Mouse (Mus musculus): ENCODE results near the gene Fbln2. TPM values are rescaled to one million over a fixed set of nuclear protein-coding genes. Genes with fewer than 3 reads are reported as not detected.

The Fbln2 gene
- polyA plus RNA-seq, 1 experiment from 2014 or later = 9.1 TPM

DNA sequence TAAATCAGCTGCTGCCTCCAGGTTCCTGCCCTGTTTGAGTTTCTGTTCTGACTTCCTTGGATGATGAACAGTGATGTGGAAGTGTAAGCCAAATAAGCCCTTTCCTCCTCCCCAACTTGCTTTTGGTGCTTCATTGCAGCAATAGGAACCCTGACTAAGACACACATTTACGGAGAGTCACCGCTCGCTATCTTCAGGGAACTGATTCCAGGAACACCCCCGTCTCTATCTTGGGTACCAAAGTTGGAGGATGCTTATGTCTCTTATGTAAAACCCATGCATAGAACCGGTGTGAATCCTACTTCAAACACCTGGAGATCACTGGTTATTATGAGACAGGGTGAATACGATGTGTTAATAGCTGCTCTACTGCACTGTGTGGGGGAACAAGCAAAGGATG is 31.1 kb downstream of the Fbln2 start:
- no peaks in the 10 kb centered on the region for H3K36me3 ChIP-seq (ENCODE audit: control insufficient read depth, insufficient read depth, low read length)
- H3K27ac ChIP-seq (ENCODE audit: low read depth, low read length) = no peak overlapping the region
- H3K4me3 ChIP-seq (ENCODE audit: low read depth, low read length) = no peak overlapping the region
- H3K4me1 ChIP-seq (ENCODE audit: control insufficient read depth, insufficient read depth, low read length) = peaks cover 13% of the 10 kb centered on the region
- no peak overlapping the region for H3K9ac ChIP-seq (replicated peaks; ENCODE audit: low read depth, low read length)
- H3K27me3 ChIP-seq (ENCODE audit: control insufficient read depth, insufficient read depth, low read length) = no peaks in the 10 kb centered on the region
- no peak for ATAC-seq (ENCODE audit: low read depth)
- H3K4me2 ChIP-seq (ENCODE audit: low read depth, low read length) = no peak overlapping the region
- H3K9me3 ChIP-seq (ENCODE audit: control insufficient read depth, low read length) = no peaks in the 10 kb centered on the region
- 87% methylated on average over 6 of the region's 6 CpGs for WGBS

DNA sequence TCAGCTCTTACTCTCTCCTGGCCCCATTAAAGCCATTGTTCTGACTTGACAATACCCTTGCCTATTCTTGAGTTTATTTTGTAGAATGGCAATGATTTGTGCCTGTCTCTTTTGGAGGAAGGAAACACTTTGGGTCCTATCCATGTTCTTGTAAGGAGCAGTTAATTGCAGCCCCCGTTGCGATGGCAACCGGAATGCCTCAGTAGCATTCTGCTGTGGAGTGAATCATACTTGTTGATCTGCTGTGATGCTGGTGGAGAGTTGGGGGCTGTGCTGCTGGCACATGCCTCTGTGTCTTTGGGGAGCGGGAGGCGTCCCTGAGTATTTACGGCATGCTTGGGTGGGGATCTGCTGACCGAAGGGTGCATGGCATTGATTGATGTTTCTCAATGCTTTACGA is 32.1 kb downstream of the Fbln2 start:
- Histone ChIP-seq H3K9ac (replicated peaks; ENCODE audit: low read depth, low read length) (no peak overlapping the region), H3K4me2 (ENCODE audit: low read depth, low read length) (no peak overlapping the region), H3K9me3 (ENCODE audit: control insufficient read depth, low read length) (no peaks in the 10 kb centered on the region), H3K4me3 (ENCODE audit: low read depth, low read length) (no peak overlapping the region), H3K36me3 (ENCODE audit: control insufficient read depth, insufficient read depth, low read length) (no peaks in the 10 kb centered on the region), H3K27ac (ENCODE audit: low read depth, low read length) (no peak overlapping the region), H3K4me1 (ENCODE audit: control insufficient read depth, insufficient read depth, low read length) (peaks cover 13% of the 10 kb centered on the region), H3K27me3 (ENCODE audit: control insufficient read depth, insufficient read depth, low read length) (no peaks in the 10 kb centered on the region)
- peak; percentile 52; the same call in 1 of the 2 replicates for ATAC-seq (ENCODE audit: low read depth)
- WGBS = 18% methylated on average over 8 of the region's 8 CpGs

DNA sequence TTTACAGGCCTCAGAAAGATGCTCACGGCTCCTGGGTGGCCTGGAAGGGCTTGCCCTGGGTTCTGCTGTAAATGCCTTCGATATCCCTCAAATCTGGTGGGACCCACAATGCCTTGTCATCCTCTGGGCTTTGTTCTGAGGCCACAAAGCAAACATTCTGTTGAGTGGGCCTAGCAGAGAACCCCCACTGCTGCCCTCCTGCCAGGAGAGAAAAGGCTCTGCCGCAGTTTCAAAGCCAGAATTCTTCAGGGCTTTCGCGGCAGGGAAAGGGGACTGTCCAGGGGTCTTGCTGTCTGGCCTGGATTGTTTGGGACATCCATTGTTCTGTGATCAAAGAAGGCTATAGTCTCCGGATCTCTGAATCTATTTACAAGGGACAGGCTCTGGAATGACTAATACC is 33.1 kb downstream of the Fbln2 start:
- ATAC-seq (ENCODE audit: low read depth) = no peak
- peaks cover 13% of the 10 kb centered on the region for H3K4me1 ChIP-seq (ENCODE audit: control insufficient read depth, insufficient read depth, low read length)
- H3K27ac ChIP-seq (ENCODE audit: low read depth, low read length) = no peak overlapping the region
- no peaks in the 10 kb centered on the region for H3K36me3 ChIP-seq (ENCODE audit: control insufficient read depth, insufficient read depth, low read length)
- H3K4me3 ChIP-seq (ENCODE audit: low read depth, low read length) = no peak overlapping the region
- H3K9me3 ChIP-seq (ENCODE audit: control insufficient read depth, low read length) = no peaks in the 10 kb centered on the region
- WGBS = 6% methylated on average over 6 of the region's 6 CpGs
- no peaks in the 10 kb centered on the region for H3K27me3 ChIP-seq (ENCODE audit: control insufficient read depth, insufficient read depth, low read length)
- H3K9ac ChIP-seq (replicated peaks; ENCODE audit: low read depth, low read length) = no peak overlapping the region
- H3K4me2 ChIP-seq (ENCODE audit: low read depth, low read length) = no peak overlapping the region

- H3K36me3 ChIP-seq (ENCODE audit: control insufficient read depth, insufficient read depth, low read length) = no peaks in the 10 kb centered on the region
- no peak overlapping the region for H3K27ac ChIP-seq (ENCODE audit: low read depth, low read length)
- H3K4me3 ChIP-seq (ENCODE audit: low read depth, low read length) = no peak overlapping the region
- no peak for ATAC-seq (ENCODE audit: low read depth)
- no peaks in the 10 kb centered on the region for H3K27me3 ChIP-seq (ENCODE audit: control insufficient read depth, insufficient read depth, low read length)
- H3K4me2 ChIP-seq (ENCODE audit: low read depth, low read length) = no peak overlapping the region
- peaks cover 13% of the 10 kb centered on the region for H3K4me1 ChIP-seq (ENCODE audit: control insufficient read depth, insufficient read depth, low read length)
- no peaks in the 10 kb centered on the region for H3K9me3 ChIP-seq (ENCODE audit: control insufficient read depth, low read length)
- 92% methylated on average over 1 of the region's 1 CpGs for WGBS
- H3K9ac ChIP-seq (replicated peaks; ENCODE audit: low read depth, low read length) = no peak overlapping the region
Measured at GRCm38 (mm10) chr6:91247343-91247742, 35.1 kb downstream of the Fbln2 start.

DNA sequence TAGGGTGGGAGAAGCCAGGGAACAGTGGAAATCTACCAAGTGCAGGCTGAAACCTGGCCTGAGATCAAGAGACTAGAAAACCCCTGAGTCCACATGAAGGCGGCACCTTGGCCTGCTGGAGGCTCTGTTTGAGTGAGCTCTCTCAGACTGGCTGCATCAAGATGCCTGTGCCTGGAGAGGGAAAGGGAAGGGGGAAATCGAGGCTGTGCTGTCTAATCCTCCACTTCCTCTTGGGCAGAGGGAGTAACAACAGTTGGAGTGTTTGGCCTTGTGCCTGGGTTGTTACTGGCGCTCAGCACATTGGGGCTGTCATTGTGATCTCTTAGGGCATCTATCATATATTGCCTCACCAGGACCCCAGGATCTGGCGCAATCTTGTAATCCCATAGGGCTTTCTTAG is 36.4 kb downstream of the Fbln2 start:
- H3K4me3 ChIP-seq (ENCODE audit: low read depth, low read length) = no peak overlapping the region

DNA sequence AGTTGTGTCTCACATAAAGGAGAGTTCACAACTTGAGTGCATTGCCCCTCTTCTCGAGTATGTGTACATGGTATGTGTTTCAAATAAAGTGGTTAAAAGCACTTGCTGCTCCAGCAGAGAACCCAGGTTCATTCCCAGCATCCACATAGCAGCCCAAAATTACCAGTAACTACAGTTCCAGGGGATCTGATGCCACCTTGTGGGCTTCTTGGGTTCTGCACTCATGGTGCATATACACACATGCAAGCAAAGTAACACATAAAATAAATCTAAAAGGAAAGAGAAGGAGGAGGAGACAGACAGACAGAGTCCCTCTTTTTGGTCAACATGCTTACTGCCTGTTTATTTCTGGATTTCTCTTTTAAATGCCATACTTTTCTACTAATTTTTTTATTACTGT is 37.5 kb downstream of the Fbln2 start:
- H3K4me1 ChIP-seq (ENCODE audit: control insufficient read depth, insufficient read depth, low read length) = peaks cover 4% of the 10 kb centered on the region; the same call in 1 of the 2 replicates
- ATAC-seq (ENCODE audit: low read depth) = no peak
- H3K27ac ChIP-seq (ENCODE audit: low read depth, low read length) = no peak overlapping the region
- H3K27me3 ChIP-seq (ENCODE audit: control insufficient read depth, insufficient read depth, low read length) = no peaks in the 10 kb centered on the region
- no peak overlapping the region for H3K4me3 ChIP-seq (ENCODE audit: low read depth, low read length)
- 91% methylated on average over 1 of the region's 1 CpGs for WGBS
- H3K9ac ChIP-seq (replicated peaks; ENCODE audit: low read depth, low read length) = no peak overlapping the region
- H3K36me3 ChIP-seq (ENCODE audit: control insufficient read depth, insufficient read depth, low read length) = no peaks in the 10 kb centered on the region
- H3K4me2 ChIP-seq (ENCODE audit: low read depth, low read length) = no peak overlapping the region
- H3K9me3 ChIP-seq (ENCODE audit: control insufficient read depth, low read length) = no peaks in the 10 kb centered on the region

More for the DNA sequence above, 36.4 kb downstream of the Fbln2 start:
- Histone ChIP-seq H3K27me3 (ENCODE audit: control insufficient read depth, insufficient read depth, low read length) (no peaks in the 10 kb centered on the region), H3K9ac (replicated peaks; ENCODE audit: low read depth, low read length) (no peak overlapping the region), H3K4me2 (ENCODE audit: low read depth, low read length) (no peak overlapping the region), H3K36me3 (ENCODE audit: control insufficient read depth, insufficient read depth, low read length) (no peaks in the 10 kb centered on the region), H3K4me1 (ENCODE audit: control insufficient read depth, insufficient read depth, low read length) (peaks cover 13% of the 10 kb centered on the region), H3K9me3 (ENCODE audit: control insufficient read depth, low read length) (no peaks in the 10 kb centered on the region), H3K27ac (ENCODE audit: low read depth, low read length) (no peak overlapping the region)
- WGBS = 84% methylated on average over 4 of the region's 4 CpGs
- ATAC-seq (ENCODE audit: low read depth) = no peak

DNA sequence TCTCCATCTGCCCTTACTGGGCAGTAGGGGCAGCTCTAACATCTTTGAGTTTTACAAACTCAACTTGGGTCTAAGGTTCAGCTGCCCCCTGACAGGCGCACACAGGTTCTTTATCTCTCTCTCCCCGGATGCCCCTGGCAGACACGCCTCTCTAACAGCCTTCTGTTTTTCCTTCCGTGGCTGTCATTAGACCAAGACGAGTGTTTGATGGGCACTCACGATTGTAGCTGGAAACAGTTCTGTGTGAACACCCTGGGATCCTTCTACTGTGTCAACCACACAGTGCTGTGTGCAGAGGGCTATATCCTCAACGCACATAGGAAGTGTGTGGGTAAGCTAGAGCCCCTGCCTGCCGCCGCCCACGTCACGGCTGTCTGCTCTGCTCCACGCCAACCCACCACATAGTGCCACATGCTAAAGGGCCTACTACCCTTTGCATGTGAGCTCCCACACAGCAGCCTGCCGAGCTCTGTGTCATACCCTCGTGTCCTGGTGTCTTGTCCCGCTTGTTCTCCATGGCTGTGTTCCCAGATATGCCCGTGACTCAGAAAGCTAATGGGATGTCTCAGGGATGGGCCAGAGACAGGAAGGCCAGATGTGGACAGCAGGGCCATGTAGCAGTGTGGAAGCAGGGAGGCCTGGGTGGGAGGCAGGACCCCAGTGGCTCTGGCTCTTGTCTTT is 47.3 kb downstream of the Fbln2 start:
- Histone ChIP-seq H3K27me3 (ENCODE audit: control insufficient read depth, insufficient read depth, low read length) (no peaks in the 10 kb centered on the region), H3K9me3 (ENCODE audit: control insufficient read depth, low read length) (no peaks in the 10 kb centered on the region), H3K4me3 (ENCODE audit: low read depth, low read length) (no peak overlapping the region), H3K9ac (replicated peaks; ENCODE audit: low read depth, low read length) (no peak overlapping the region), H3K4me2 (ENCODE audit: low read depth, low read length) (no peak overlapping the region), H3K36me3 (ENCODE audit: control insufficient read depth, insufficient read depth, low read length) (no peaks in the 10 kb centered on the region), H3K4me1 (ENCODE audit: control insufficient read depth, insufficient read depth, low read length) (0 out of 2 replicates have a peak, but pooled peaks cover 9% of the 10 kb centered on the region), H3K27ac (ENCODE audit: low read depth, low read length) (no peak overlapping the region)
- ATAC-seq (ENCODE audit: low read depth) = no peak
- WGBS = 82% methylated on average over 16 of the region's 16 CpGs

DNA sequence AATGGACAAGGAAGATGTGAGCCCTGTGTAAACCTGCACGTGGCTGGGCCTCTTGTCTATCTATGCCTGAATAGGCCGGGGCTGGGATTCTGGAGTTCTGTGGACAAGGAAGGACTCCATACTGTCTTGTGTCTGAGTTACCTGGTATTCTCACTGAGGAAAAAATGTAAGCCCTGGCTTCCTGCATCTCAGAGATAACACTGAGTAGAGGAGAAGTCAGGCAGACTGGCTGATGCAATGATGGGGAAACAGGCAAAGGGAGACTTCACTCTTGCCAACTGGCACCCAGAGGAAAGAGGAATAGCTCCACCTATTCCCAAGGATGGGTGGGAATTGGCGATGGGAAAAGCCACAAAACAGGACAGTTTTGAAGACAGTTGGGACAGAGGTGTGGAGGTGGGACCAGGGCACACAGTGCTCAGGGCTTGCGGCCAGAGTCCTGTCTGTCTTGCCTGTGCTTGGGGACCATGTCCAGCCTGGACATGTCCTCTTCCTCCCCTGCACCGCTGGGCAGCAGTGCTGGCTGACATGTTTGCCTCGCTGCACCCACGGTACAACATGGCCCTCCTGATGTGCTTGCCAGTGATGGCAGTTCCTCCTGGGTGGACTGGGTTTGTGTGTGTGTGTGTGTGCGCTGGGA is 48.2 kb downstream of the Fbln2 start:
- ATAC-seq (ENCODE audit: low read depth) = no peak
- Histone ChIP-seq H3K9me3 (ENCODE audit: control insufficient read depth, low read length) (no peaks in the 10 kb centered on the region), H3K27me3 (ENCODE audit: control insufficient read depth, insufficient read depth, low read length) (no peaks in the 10 kb centered on the region), H3K4me2 (ENCODE audit: low read depth, low read length) (no peak overlapping the region), H3K4me1 (ENCODE audit: control insufficient read depth, insufficient read depth, low read length) (0 out of 2 replicates have a peak, but pooled peaks cover 9% of the 10 kb centered on the region), H3K9ac (replicated peaks; ENCODE audit: low read depth, low read length) (no peak overlapping the region), H3K4me3 (ENCODE audit: low read depth, low read length) (no peak overlapping the region), H3K36me3 (ENCODE audit: control insufficient read depth, insufficient read depth, low read length) (no peaks in the 10 kb centered on the region), H3K27ac (ENCODE audit: low read depth, low read length) (no peak overlapping the region; the same call in 1 of the 2 replicates)
- 76% methylated on average over 8 of the region's 8 CpGs for WGBS

DNA sequence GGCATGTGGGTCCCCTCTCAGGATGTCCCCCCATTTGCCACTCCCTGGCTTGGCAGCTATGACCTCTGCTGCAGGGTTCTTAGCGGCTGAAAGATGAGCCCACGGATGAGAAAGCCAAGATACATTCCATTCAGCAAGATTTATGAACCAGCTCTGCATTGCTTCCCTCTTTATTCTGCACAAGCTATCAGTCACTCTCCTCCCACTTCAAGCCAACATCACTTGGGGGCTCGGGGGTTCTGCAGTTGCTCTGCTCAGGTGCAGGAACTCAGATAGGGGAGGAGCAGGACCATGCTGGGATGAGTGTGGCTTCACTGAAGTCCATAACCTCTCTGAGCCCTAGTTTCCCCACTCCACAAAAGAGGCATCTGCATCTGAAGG is 48.7 kb downstream of the Fbln2 start:
- no peak overlapping the region for H3K9ac ChIP-seq (replicated peaks; ENCODE audit: low read depth, low read length)
- no peaks in the 10 kb centered on the region for H3K9me3 ChIP-seq (ENCODE audit: control insufficient read depth, low read length)
- WGBS = 2% methylated on average over 3 of the region's 3 CpGs
- H3K27me3 ChIP-seq (ENCODE audit: control insufficient read depth, insufficient read depth, low read length) = no peaks in the 10 kb centered on the region
- no peak overlapping the region for H3K27ac ChIP-seq (ENCODE audit: low read depth, low read length)
- no peak for ATAC-seq (ENCODE audit: low read depth)
- H3K4me1 ChIP-seq (ENCODE audit: control insufficient read depth, insufficient read depth, low read length) = 0 out of 2 replicates have a peak, but pooled peaks cover 9% of the 10 kb centered on the region
- no peak overlapping the region for H3K4me3 ChIP-seq (ENCODE audit: low read depth, low read length)
- no peaks in the 10 kb centered on the region for H3K36me3 ChIP-seq (ENCODE audit: control insufficient read depth, insufficient read depth, low read length)
- no peak overlapping the region for H3K4me2 ChIP-seq (ENCODE audit: low read depth, low read length)

Data from neural tube, embryonic 14.5 days (tissue).